Mouse (Mus musculus) liver, embryonic 13.5 days (tissue): ENCODE data around the gene Dph3. TPM values are rescaled to one million over a fixed set of nuclear protein-coding genes. Genes with fewer than 3 reads are reported as not detected.

ENCODE experiments used
- ATAC-seq: fragments of 200-750 bp; cut with Nextera tagmentation; 2 replicates; pipeline ENCODE4 v1.8.0; 2017; ENCODE audit warnings: low read depth, mild to moderate bottlenecking, moderate number of reproducible peaks, moderate library complexity
- DNase-seq: peaks from one replicate; pipeline ENCODE4 v3.0.0; 2022
- H3K27ac ChIP-seq: fragments of 300-500 bp; sonication (generic); 2 replicates; pipeline ENCODE4 v1.5.1; 2015; ENCODE audit warnings: moderate library complexity, mild to moderate bottlenecking, inconsistent platforms
- H3K27me3 ChIP-seq: fragments of 300-500 bp; sonication (generic); 2 replicates; pipeline ENCODE4 v1.6.1; 2015; ENCODE audit warnings: mild to moderate bottlenecking, inconsistent platforms
- H3K36me3 ChIP-seq: fragments of 300-500 bp; sonication (generic); 2 replicates; pipeline ENCODE4 v1.6.1; 2015; ENCODE audit warnings: mild to moderate bottlenecking, inconsistent platforms
- H3K4me1 ChIP-seq: fragments of 300-500 bp; sonication (generic); replicated peaks from 2 replicates; pipeline ENCODE4 v1.6.1; 2015; ENCODE audit warnings: inconsistent platforms
- H3K4me2 ChIP-seq: fragments of 300-500 bp; sonication (generic); 2 replicates; pipeline ENCODE4 v1.6.1; 2015; ENCODE audit warnings: inconsistent platforms, mild to moderate bottlenecking, moderate library complexity
- H3K4me3 ChIP-seq: fragments of 300-500 bp; sonication (generic); replicated peaks from 2 replicates; pipeline ENCODE4 v1.5.1; 2015; ENCODE audit warnings: mild to moderate bottlenecking, inconsistent platforms
- H3K9ac ChIP-seq: fragments of 300-500 bp; sonication (generic); 2 replicates; pipeline ENCODE4 v1.6.1; 2015; ENCODE audit warnings: mild to moderate bottlenecking, inconsistent platforms
- H3K9me3 ChIP-seq: fragments of 300-500 bp; sonication (generic); replicated peaks from 2 replicates; pipeline ENCODE4 v1.6.1; 2016; ENCODE audit warnings: inconsistent platforms
- WGBS: fragments of 180-500 bp; shearing (Covaris S2); methylation state at CpG from one replicate; pipeline ENCODE4 v1.1.7; 2015; ENCODE audit not compliant: insufficient replicate concordance; 5-methylcytosine and 5-hydroxymethylcytosine counted together
- polyA plus RNA-seq: library from polyadenylated mRNA; unstranded; fragments of >200 nt; fragmentation: Nextera tagmentation; extraction: Ambion mirVana; gene quantifications from 2 replicates; pipeline ENCODE4 v1.2.1, GENCODE M21; 2015

The Dph3 gene
- polyA plus RNA-seq, 1 experiment from 2014 or later: 106 TPM

DNA sequence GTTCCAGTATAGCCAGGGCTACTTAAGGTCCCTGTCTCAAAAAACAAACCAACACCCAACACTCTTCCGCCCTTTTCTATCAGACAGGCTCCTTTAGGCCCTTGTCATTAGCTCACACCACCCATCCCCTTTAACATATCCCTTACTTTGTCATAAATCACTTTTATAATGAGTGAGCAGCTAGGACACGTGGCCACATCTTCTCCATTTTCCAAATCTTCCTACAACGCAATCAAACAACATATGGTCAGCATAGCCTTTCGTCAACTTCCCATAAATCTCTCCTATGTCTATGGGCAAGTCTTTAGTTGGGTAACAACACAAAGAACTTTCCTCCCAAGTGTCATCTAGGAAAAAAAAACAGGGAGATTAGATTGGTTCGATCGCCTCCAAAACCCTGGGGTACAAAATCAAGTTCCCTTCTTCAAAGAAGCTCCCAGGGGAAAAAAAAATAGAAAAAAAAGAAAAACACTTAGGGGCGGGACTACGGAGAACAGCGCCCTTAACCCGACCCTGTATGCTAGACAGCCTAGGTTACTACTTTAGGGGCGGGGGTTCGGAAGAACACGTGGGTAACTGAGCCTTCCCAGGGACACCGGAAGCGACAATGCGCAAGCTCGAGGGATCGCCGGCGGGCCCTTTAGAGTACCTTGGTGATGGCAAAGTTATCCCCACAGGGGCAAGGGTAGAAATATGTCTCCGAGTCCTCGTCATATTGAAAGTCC is 606 bp downstream of the Dph3 start, which contains the start of gene Oxnad1:
Gene Oxnad1 (plus strand): TSS at position 614 of the 725 bp plus-strand sequence.
- Histone ChIP-seq H3K4me1 (peaks cover 30% of the 10 kb centered on the region), H3K9me3 (no peaks in the 10 kb centered on the region), H3K4me3 (peak within 1 kb of the TSS; percentile 77), H3K27me3 (no peaks in the 10 kb centered on the region), H3K9ac (peak within 1 kb of the TSS; percentile 86), H3K27ac (peak within 1 kb of the TSS; percentile 95), H3K36me3 (peaks cover 32% of the 10 kb centered on the region), H3K4me2 (peak within 1 kb of the TSS; percentile 85)
- 1% methylated on average over 22 of the region's 22 CpGs for WGBS
- ATAC-seq (peak; percentile 89), DNase-seq (peak; percentile 6)

- H3K4me3 ChIP-seq: no peak overlapping the region
- no peaks in the 10 kb centered on the region for H3K27me3 ChIP-seq
- no peak overlapping the region; the same call in 1 of the 2 replicates for H3K9ac ChIP-seq
- no peaks in the 10 kb centered on the region for H3K9me3 ChIP-seq
- 93% methylated on average over 2 of the region's 2 CpGs for WGBS
- H3K4me2 ChIP-seq: no peak overlapping the region
- peaks cover 29% of the 10 kb centered on the region for H3K36me3 ChIP-seq
- H3K27ac ChIP-seq: no peak overlapping the region
- H3K4me1 ChIP-seq: peaks cover 25% of the 10 kb centered on the region
- DNase-seq (no peak), ATAC-seq (no peak)
These were observed 2.1 kb downstream of the Dph3 start for GRCm38 (mm10) chr14:32083466-32083865.

DNA sequence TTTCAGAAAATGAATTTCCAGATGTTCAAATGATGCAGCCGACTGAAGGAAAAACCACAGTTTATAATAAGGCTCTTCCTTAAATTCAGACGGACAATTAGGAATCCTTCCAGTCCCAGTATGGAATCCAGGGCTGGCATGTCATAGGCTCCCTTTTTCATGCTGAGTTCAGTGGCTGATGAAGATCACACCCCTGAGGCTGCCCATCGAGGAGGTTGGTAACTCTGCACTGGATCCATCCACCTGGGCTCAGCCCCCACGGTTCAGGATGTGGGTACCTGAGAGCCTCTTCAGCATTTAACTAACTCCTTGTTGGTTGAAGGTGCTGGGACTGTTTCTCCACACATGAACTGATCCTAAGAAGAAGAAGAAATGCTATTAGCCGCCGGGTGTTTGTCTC is 2.6 kb downstream of the Dph3 start:
- Histone ChIP-seq H3K27ac (no peak overlapping the region), H3K27me3 (no peaks in the 10 kb centered on the region), H3K9ac (no peak overlapping the region), H3K36me3 (peaks cover 31% of the 10 kb centered on the region), H3K9me3 (no peaks in the 10 kb centered on the region), H3K4me2 (no peak overlapping the region), H3K4me1 (peaks cover 24% of the 10 kb centered on the region), H3K4me3 (no peak overlapping the region)
- DNase-seq (no peak), ATAC-seq (no peak)
- WGBS: 86% methylated on average over 6 of the region's 6 CpGs

GRCm38 (mm10) chr14:32081026-32081425 is 4.5 kb downstream of the Dph3 start:
- no peak overlapping the region for H3K9ac ChIP-seq
- H3K4me3 ChIP-seq: no peak overlapping the region
- no peak overlapping the region for H3K27ac ChIP-seq
- no peaks in the 10 kb centered on the region for H3K9me3 ChIP-seq
- no peak for DNase-seq
- WGBS: 83% methylated on average over 10 of the region's 10 CpGs
- H3K4me1 ChIP-seq: peaks cover 15% of the 10 kb centered on the region
- no peaks in the 10 kb centered on the region for H3K27me3 ChIP-seq
- H3K36me3 ChIP-seq: peaks cover 31% of the 10 kb centered on the region
- ATAC-seq: no peak
- H3K4me2 ChIP-seq: no peak overlapping the region

GRCm38 (mm10) chr14:32076896-32077575 is 8.5 kb downstream of the Dph3 start:
- no peak overlapping the region for H3K4me3 ChIP-seq
- no peaks in the 10 kb centered on the region for H3K27me3 ChIP-seq
- H3K4me2 ChIP-seq: no peak overlapping the region
- peaks cover 20% of the 10 kb centered on the region for H3K36me3 ChIP-seq
- peaks cover 13% of the 10 kb centered on the region for H3K4me1 ChIP-seq
- ATAC-seq: peak; percentile 67
- DNase-seq: peak; percentile 47
- no peaks in the 10 kb centered on the region for H3K9me3 ChIP-seq
- 45% methylated on average over 8 of the region's 8 CpGs for WGBS
- no peak overlapping the region for H3K9ac ChIP-seq
- no peak overlapping the region for H3K27ac ChIP-seq

GRCm38 (mm10) chr14:32073901-32074300 is 11.6 kb downstream of the Dph3 start:
- ATAC-seq (no peak), DNase-seq (no peak)
- H3K4me2 ChIP-seq: no peak overlapping the region
- WGBS: 69% methylated on average over 7 of the region's 7 CpGs
- no peak overlapping the region for H3K27ac ChIP-seq
- H3K27me3 ChIP-seq: no peaks in the 10 kb centered on the region
- H3K9me3 ChIP-seq: no peaks in the 10 kb centered on the region
- no peak overlapping the region for H3K9ac ChIP-seq
- H3K4me1 ChIP-seq: peaks cover 13% of the 10 kb centered on the region
- 0 out of 2 replicates have a peak, but pooled peaks cover 2% of the 10 kb centered on the region for H3K36me3 ChIP-seq
- no peak overlapping the region for H3K4me3 ChIP-seq

GRCm38 (mm10) chr14:32073211-32073685 is 12.3 kb downstream of the Dph3 start:
- WGBS: 14% methylated on average over 8 of the region's 8 CpGs
- Histone ChIP-seq H3K9ac (no peak overlapping the region), H3K4me2 (no peak overlapping the region), H3K27ac (no peak overlapping the region), H3K4me3 (no peak overlapping the region), H3K27me3 (no peaks in the 10 kb centered on the region), H3K36me3 (0 out of 2 replicates have a peak, but pooled peaks cover 2% of the 10 kb centered on the region), H3K4me1 (peaks cover 13% of the 10 kb centered on the region), H3K9me3 (no peaks in the 10 kb centered on the region)
- peak; percentile 38; the same call in 1 of the 2 replicates for ATAC-seq
- DNase-seq: no peak

GRCm38 (mm10) chr14:32072807-32073206 is 12.7 kb downstream of the Dph3 start:
- DNase-seq (no peak), ATAC-seq (no peak)
- no peak overlapping the region for H3K4me2 ChIP-seq
- H3K27me3 ChIP-seq: no peaks in the 10 kb centered on the region; the same call in 1 of the 2 replicates
- no peak overlapping the region for H3K27ac ChIP-seq
- H3K9me3 ChIP-seq: no peaks in the 10 kb centered on the region
- no peaks in the 10 kb centered on the region for H3K36me3 ChIP-seq
- H3K9ac ChIP-seq: no peak overlapping the region
- no peak overlapping the region for H3K4me3 ChIP-seq
- H3K4me1 ChIP-seq: peaks cover 13% of the 10 kb centered on the region

GRCm38 (mm10) chr14:32061398-32061797 is 24.1 kb downstream of the Dph3 start:
- no peak overlapping the region for H3K4me3 ChIP-seq
- H3K27ac ChIP-seq: no peak overlapping the region
- no peaks in the 10 kb centered on the region for H3K4me1 ChIP-seq
- WGBS: 65% methylated on average over 4 of the region's 4 CpGs
- no peak overlapping the region for H3K9ac ChIP-seq
- 0 out of 2 replicates have a peak, but pooled peaks cover 2% of the 10 kb centered on the region for H3K9me3 ChIP-seq
- H3K27me3 ChIP-seq: no peaks in the 10 kb centered on the region
- ATAC-seq (no peak), DNase-seq (no peak)
- no peak overlapping the region for H3K4me2 ChIP-seq
- no peaks in the 10 kb centered on the region for H3K36me3 ChIP-seq

- Histone ChIP-seq H3K9me3 (0 out of 2 replicates have a peak, but pooled peaks cover 6% of the 10 kb centered on the region), H3K4me3 (no peak overlapping the region), H3K4me1 (peaks cover 7% of the 10 kb centered on the region; the same call in 1 of the 2 replicates), H3K27ac (no peak overlapping the region), H3K36me3 (no peaks in the 10 kb centered on the region), H3K9ac (no peak overlapping the region), H3K4me2 (no peak overlapping the region), H3K27me3 (no peaks in the 10 kb centered on the region)
- 56% methylated on average over 4 of the region's 4 CpGs for WGBS
- no peak for ATAC-seq
- no peak for DNase-seq
These were observed 27.9 kb downstream of the Dph3 start for GRCm38 (mm10) chr14:32057664-32058063.

- Histone ChIP-seq H3K9ac (no peak overlapping the region), H3K4me1 (peaks cover 7% of the 10 kb centered on the region; the same call in 1 of the 2 replicates), H3K9me3 (0 out of 2 replicates have a peak, but pooled peaks cover 6% of the 10 kb centered on the region), H3K4me2 (no peak overlapping the region), H3K36me3 (no peaks in the 10 kb centered on the region), H3K4me3 (no peak overlapping the region), H3K27ac (no peak overlapping the region), H3K27me3 (no peaks in the 10 kb centered on the region)
- no peak for DNase-seq
- ATAC-seq: no peak
- 83% methylated on average over 2 of the region's 2 CpGs for WGBS
These were observed 28.9 kb downstream of the Dph3 start for GRCm38 (mm10) chr14:32056675-32057074.
